Mouse (Mus musculus): ENCODE data around the gene Cdh5. TPM values are rescaled to one million over a fixed set of nuclear protein-coding genes. Genes with fewer than 3 reads are reported as not detected.

Gene Cdh5
- polyA plus RNA-seq, 1 experiment: 3.7 TPM

- no peaks in the 10 kb centered on the region for H3K36me3 ChIP-seq (ENCODE audit: control insufficient read depth, insufficient read depth, low read length)
- H3K4me1 ChIP-seq (ENCODE audit: control insufficient read depth, insufficient read depth, low read length): peaks cover 10% of the 10 kb centered on the region
- no peak overlapping the region for H3K27ac ChIP-seq (ENCODE audit: control insufficient read depth, insufficient read depth, low read depth, low read length)
- no peak overlapping the region for H3K4me3 ChIP-seq (ENCODE audit: control insufficient read depth, low read depth, low read length)
- TF ChIP-seq POLR2A (IDR thresholded peaks at IDR 0.05; ENCODE audit: control insufficient read depth, low read depth, low read length): no peak
- no peak for TF ChIP-seq CTCF (IDR thresholded peaks at IDR 0.05; ENCODE audit: control insufficient read depth, insufficient read depth, insufficient replicate concordance, low read depth, low read length)
- H3K27me3 ChIP-seq (ENCODE audit: control insufficient read depth, insufficient read depth, low read length): no peaks in the 10 kb centered on the region
These were observed 5.0 kb downstream of the Cdh5 start for GRCm38 (mm10) chr8:104106276-104106946.

DNA sequence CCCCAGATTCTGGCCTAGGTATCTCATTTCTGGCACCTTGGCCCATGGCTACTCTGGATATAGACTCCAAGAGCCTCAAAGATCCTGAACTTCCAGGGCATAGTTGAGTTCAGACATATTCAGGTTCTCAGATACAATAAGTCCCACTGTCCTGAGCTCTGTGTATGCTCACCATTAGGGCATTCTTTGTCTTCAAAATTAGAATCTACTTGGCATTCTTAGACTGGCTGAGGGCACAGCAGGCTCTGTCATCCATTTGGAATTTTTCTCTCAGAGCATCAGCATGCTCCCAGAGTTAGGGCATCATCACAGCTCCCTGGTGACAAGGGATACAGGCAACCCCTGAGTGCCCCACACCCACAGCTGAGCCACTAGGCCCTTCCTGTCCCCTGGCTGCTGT lies 5.7 kb downstream of the Cdh5 start:
- Histone ChIP-seq H3K4me1 (ENCODE audit: control insufficient read depth, insufficient read depth, low read length) (peaks cover 10% of the 10 kb centered on the region), H3K4me3 (ENCODE audit: control insufficient read depth, low read depth, low read length) (no peak overlapping the region), H3K36me3 (ENCODE audit: control insufficient read depth, insufficient read depth, low read length) (no peaks in the 10 kb centered on the region), H3K27ac (ENCODE audit: control insufficient read depth, insufficient read depth, low read depth, low read length) (no peak overlapping the region), H3K27me3 (ENCODE audit: control insufficient read depth, insufficient read depth, low read length) (no peaks in the 10 kb centered on the region)
- TF ChIP-seq POLR2A (IDR thresholded peaks at IDR 0.05; ENCODE audit: control insufficient read depth, low read depth, low read length) (no peak), CTCF (IDR thresholded peaks at IDR 0.05; ENCODE audit: control insufficient read depth, insufficient read depth, insufficient replicate concordance, low read depth, low read length) (no peak)

- Histone ChIP-seq H3K4me3 (ENCODE audit: control insufficient read depth, low read depth, low read length) (no peak overlapping the region), H3K27ac (ENCODE audit: control insufficient read depth, insufficient read depth, low read depth, low read length) (peak overlapping the region; percentile 52), H3K4me1 (ENCODE audit: control insufficient read depth, insufficient read depth, low read length) (peaks cover 10% of the 10 kb centered on the region), H3K36me3 (ENCODE audit: control insufficient read depth, insufficient read depth, low read length) (no peaks in the 10 kb centered on the region), H3K27me3 (ENCODE audit: control insufficient read depth, insufficient read depth, low read length) (no peaks in the 10 kb centered on the region)
- no peak for TF ChIP-seq POLR2A (IDR thresholded peaks at IDR 0.05; ENCODE audit: control insufficient read depth, low read depth, low read length)
- TF ChIP-seq CTCF (IDR thresholded peaks at IDR 0.05; ENCODE audit: control insufficient read depth, insufficient read depth, insufficient replicate concordance, low read depth, low read length): no peak
These were observed 6.6 kb downstream of the Cdh5 start for GRCm38 (mm10) chr8:104108048-104108447.

DNA sequence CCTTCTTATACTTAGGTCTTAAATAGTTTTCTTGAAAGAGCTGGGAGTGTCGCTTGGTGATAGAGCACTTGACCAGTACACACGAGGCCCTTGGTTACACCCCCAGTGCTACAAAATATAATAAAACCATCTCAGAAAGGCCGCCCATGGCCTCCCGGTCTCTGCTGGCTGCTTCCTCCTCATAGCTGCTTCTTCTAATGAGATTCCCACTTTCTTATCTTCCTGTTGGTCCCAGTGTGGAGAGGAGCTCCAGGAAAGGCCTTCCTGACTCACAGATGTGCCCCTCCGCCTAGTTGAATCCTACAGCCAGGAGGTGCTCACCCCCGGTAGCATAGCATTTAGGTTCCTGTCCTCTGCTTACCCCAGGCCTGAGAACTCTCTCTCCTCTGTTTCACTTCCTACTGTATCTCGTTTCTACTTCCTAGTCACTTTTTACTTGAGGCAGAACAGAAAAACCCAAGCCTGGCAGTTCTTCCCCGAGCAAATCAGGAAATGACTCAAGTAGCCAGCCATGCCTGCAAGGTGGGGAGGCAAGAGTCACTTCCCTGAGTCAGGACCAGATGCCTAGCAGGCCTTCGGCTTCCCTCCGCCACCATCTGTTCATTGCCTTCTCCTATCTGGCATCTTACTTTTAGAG lies 9.2 kb downstream of the Cdh5 start:
- H3K27ac ChIP-seq (ENCODE audit: control insufficient read depth, insufficient read depth, low read depth, low read length): no peak overlapping the region
- H3K4me1 ChIP-seq (ENCODE audit: control insufficient read depth, insufficient read depth, low read length): peaks cover 9% of the 10 kb centered on the region
- TF ChIP-seq CTCF (IDR thresholded peaks at IDR 0.05; ENCODE audit: control insufficient read depth, insufficient read depth, insufficient replicate concordance, low read depth, low read length) (no peak), POLR2A (IDR thresholded peaks at IDR 0.05; ENCODE audit: control insufficient read depth, low read depth, low read length) (no peak)
- H3K4me3 ChIP-seq (ENCODE audit: control insufficient read depth, low read depth, low read length): no peak overlapping the region
- H3K27me3 ChIP-seq (ENCODE audit: control insufficient read depth, insufficient read depth, low read length): no peaks in the 10 kb centered on the region
- no peaks in the 10 kb centered on the region for H3K36me3 ChIP-seq (ENCODE audit: control insufficient read depth, insufficient read depth, low read length)

DNA sequence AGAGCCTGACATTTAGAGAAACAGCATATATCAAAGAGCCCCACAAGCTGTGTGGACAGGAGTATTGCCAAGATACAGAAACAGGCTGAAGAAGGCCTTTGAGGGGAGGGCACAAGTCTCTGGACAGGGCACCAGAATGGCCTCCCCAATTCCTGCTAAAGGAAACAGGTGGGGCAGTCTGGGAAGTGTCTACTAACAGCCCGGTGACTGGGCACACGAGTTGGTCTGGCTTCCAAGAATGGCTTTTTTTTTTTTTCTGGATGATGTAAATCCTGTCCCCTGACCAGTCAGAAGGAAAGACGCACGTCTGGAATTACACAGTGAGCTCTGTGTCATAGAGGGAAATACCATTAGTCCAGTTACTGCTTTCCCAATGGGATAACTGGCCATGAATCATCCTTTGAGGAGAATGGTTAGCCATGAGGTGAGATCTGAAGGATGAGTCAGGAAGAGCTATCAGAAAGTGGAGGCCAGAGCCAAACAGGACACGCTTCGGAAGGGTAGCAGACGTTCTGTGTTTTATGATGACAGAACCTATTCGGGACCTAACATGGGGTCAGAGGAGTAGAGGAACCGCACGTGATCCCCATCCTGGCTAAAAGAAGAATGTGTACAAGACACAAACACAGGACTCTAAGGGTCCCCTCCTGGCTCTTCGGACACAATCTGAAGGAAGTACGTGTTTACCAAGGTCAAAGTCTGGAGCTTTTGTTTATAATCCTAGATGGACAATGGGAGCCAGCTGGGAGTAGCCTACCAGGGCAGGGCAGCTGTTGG lies 20.4 kb downstream of the Cdh5 start:
- Histone ChIP-seq H3K27me3 (ENCODE audit: control insufficient read depth, insufficient read depth, low read length) (no peaks in the 10 kb centered on the region), H3K36me3 (ENCODE audit: control insufficient read depth, insufficient read depth, low read length) (no peaks in the 10 kb centered on the region), H3K4me1 (ENCODE audit: control insufficient read depth, insufficient read depth, low read length) (peaks cover 2% of the 10 kb centered on the region; the same call in 1 of the 2 replicates), H3K27ac (ENCODE audit: control insufficient read depth, insufficient read depth, low read depth, low read length) (no peak overlapping the region), H3K4me3 (ENCODE audit: control insufficient read depth, low read depth, low read length) (no peak overlapping the region)
- TF ChIP-seq POLR2A (IDR thresholded peaks at IDR 0.05; ENCODE audit: control insufficient read depth, low read depth, low read length): no peak
- TF ChIP-seq CTCF (IDR thresholded peaks at IDR 0.05; ENCODE audit: control insufficient read depth, insufficient read depth, insufficient replicate concordance, low read depth, low read length): no peak

- H3K4me1 ChIP-seq (ENCODE audit: control insufficient read depth, insufficient read depth, low read length): peaks cover 2% of the 10 kb centered on the region; the same call in 1 of the 2 replicates
- no peaks in the 10 kb centered on the region for H3K36me3 ChIP-seq (ENCODE audit: control insufficient read depth, insufficient read depth, low read length)
- TF ChIP-seq CTCF (IDR thresholded peaks at IDR 0.05; ENCODE audit: control insufficient read depth, insufficient read depth, insufficient replicate concordance, low read depth, low read length) (no peak), POLR2A (IDR thresholded peaks at IDR 0.05; ENCODE audit: control insufficient read depth, low read depth, low read length) (no peak)
- no peaks in the 10 kb centered on the region for H3K27me3 ChIP-seq (ENCODE audit: control insufficient read depth, insufficient read depth, low read length)
- no peak overlapping the region for H3K4me3 ChIP-seq (ENCODE audit: control insufficient read depth, low read depth, low read length)
- no peak overlapping the region for H3K27ac ChIP-seq (ENCODE audit: control insufficient read depth, insufficient read depth, low read depth, low read length)
These were observed 21.7 kb downstream of the Cdh5 start for GRCm38 (mm10) chr8:104123080-104123657.

DNA sequence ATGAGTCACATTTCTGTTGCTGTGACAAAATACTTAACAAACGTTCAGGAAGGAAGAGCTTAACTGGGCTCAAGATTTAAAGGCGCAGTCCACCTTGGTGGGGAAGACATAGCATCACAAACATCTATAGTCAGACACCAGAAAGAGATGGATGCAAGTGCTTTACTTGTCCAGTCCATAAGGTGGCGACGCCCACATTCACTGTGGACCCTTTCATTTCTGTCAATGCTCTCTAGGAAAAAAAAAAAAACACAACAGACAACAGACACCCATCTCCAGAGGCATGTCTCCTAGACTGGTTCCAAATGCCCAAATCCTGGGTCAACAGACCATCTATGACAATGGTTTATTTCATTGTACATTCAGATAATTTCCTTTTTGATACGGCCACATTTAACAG lies 23.1 kb downstream of the Cdh5 start:
- no peaks in the 10 kb centered on the region for H3K36me3 ChIP-seq (ENCODE audit: control insufficient read depth, insufficient read depth, low read length)
- peaks cover 2% of the 10 kb centered on the region; the same call in 1 of the 2 replicates for H3K4me1 ChIP-seq (ENCODE audit: control insufficient read depth, insufficient read depth, low read length)
- H3K27ac ChIP-seq (ENCODE audit: control insufficient read depth, insufficient read depth, low read depth, low read length): no peak overlapping the region
- no peak overlapping the region for H3K4me3 ChIP-seq (ENCODE audit: control insufficient read depth, low read depth, low read length)
- TF ChIP-seq POLR2A (IDR thresholded peaks at IDR 0.05; ENCODE audit: control insufficient read depth, low read depth, low read length): no peak
- TF ChIP-seq CTCF (IDR thresholded peaks at IDR 0.05; ENCODE audit: control insufficient read depth, insufficient read depth, insufficient replicate concordance, low read depth, low read length): no peak
- H3K27me3 ChIP-seq (ENCODE audit: control insufficient read depth, insufficient read depth, low read length): no peaks in the 10 kb centered on the region

Measured in testis, adult 2 months (tissue).